ENCODE assay signal across 7 mouse cellular contexts in genomic region chr10:45446215-45446614, GRCm38 (mm10). TPM values are rescaled to one million over a fixed set of nuclear protein-coding genes. Genes with fewer than 3 reads are reported as not detected.
A peak's percentile ranks its signal among the peaks of the same experiment; 100 is the strongest.
DNase-seq lines count a peak whose midpoint lies in the region; ATAC-seq lines count a peak whose summit lies in the region.

No protein-coding gene starts in this region.

- H3K27ac ChIP-seq in forebrain, embryonic 13.5 days: peak overlapping the region; percentile 75
- H3K27ac ChIP-seq in liver, embryonic 13.5 days: no peak overlapping the region

- H3K4me3 ChIP-seq in forebrain, embryonic 13.5 days: peak overlapping the region; percentile 11
- H3K4me3 ChIP-seq in liver, embryonic 13.5 days (replicated peaks): peak overlapping the region; percentile 21; the same call in 1 of the 2 replicates

- H3K4me2 ChIP-seq in forebrain, embryonic 13.5 days: peak overlapping the region; percentile 54
- H3K4me2 ChIP-seq in liver, embryonic 13.5 days: peak overlapping the region; percentile 44

- under 1% methylated on average over 8 of the region's 8 CpGs for WGBS in forebrain, embryonic 13.5 days
- WGBS in liver, embryonic 13.5 days (ENCODE audit: insufficient replicate concordance): 3% methylated on average over 8 of the region's 8 CpGs

- H3K9ac ChIP-seq in forebrain, embryonic 13.5 days: peak overlapping the region; percentile 35
- H3K9ac ChIP-seq in liver, embryonic 13.5 days: no peak overlapping the region

- no peaks in the 10 kb centered on the region for H3K9me3 ChIP-seq in forebrain, embryonic 13.5 days (replicated peaks)
- H3K9me3 ChIP-seq in liver, embryonic 13.5 days (replicated peaks): no peaks in the 10 kb centered on the region

- peak; percentile 77 for ATAC-seq in forebrain, embryonic 13.5 days
- no peak for ATAC-seq in liver, embryonic 13.5 days (ENCODE audit: low read depth)

- DNase-seq in thymus, postnatal 0 days (ENCODE audit: low spot score): peak; percentile 5
- no peak for DNase-seq in thymus, adult 18-20 months
- no peak for DNase-seq in liver, embryonic 13.5 days
- DNase-seq in T-cell, adult 2 months (ENCODE audit: low spot score): no peak
- DNase-seq in gastrocnemius, adult 18-20 months (ENCODE audit: low spot score): no peak
- no peak for DNase-seq in cerebellum, adult 9-10 months

- peaks cover 6% of the 10 kb centered on the region for H3K4me1 ChIP-seq in forebrain, embryonic 13.5 days
- H3K4me1 ChIP-seq in liver, embryonic 13.5 days (replicated peaks): peaks cover 19% of the 10 kb centered on the region

- no peaks in the 10 kb centered on the region for H3K36me3 ChIP-seq in forebrain, embryonic 13.5 days (ENCODE audit: poor library complexity, severe bottlenecking)
- H3K36me3 ChIP-seq in liver, embryonic 13.5 days: no peaks in the 10 kb centered on the region

- H3K27me3 ChIP-seq in forebrain, embryonic 13.5 days: no peaks in the 10 kb centered on the region
- no peaks in the 10 kb centered on the region for H3K27me3 ChIP-seq in liver, embryonic 13.5 days

RNA-seq across cellular contexts. Expression of gene Lin28b, which starts 40.0 kb away (rescaled TPM):
- polyA plus RNA-seq in thymus, postnatal 0 days (2015; fragmentation: Nextera tagmentation; extraction: Ambion mirVana): 2.8 and 3.1 TPM in 2 replicates
- 7.4 and 8.7 TPM in 2 replicates for polyA plus RNA-seq in forebrain, embryonic 13.5 days (2015; fragmentation: Nextera tagmentation; extraction: Ambion mirVana)
- 11.2 and 14.1 TPM in 2 replicates for polyA plus RNA-seq in liver, embryonic 13.5 days (2015; fragmentation: Nextera tagmentation; extraction: Ambion mirVana)
- not detected for total RNA-seq in gastrocnemius, adult 18-20 months (2021)
